Mouse (Mus musculus): ENCODE data around the gene Cntn3. TPM values are rescaled to one million over a fixed set of nuclear protein-coding genes. Genes with fewer than 3 reads are reported as not detected.

Gene Cntn3
- polyA plus RNA-seq, 1 experiment from 2014 or later: 2.2 TPM

GRCm38 (mm10) chr6:102170913-102171312 lies 402.0 kb downstream of the Cntn3 start:
- no peaks in the 10 kb centered on the region for H3K9me3 ChIP-seq
- no peaks in the 10 kb centered on the region for H3K4me1 ChIP-seq
- H3K27me3 ChIP-seq: no peaks in the 10 kb centered on the region
- H3K36me3 ChIP-seq: no peaks in the 10 kb centered on the region
- no peak overlapping the region for H3K27ac ChIP-seq
- no peak for ATAC-seq (ENCODE audit: insufficient number of reproducible peaks, low FRiP score, low TSS enrichment, low read depth)
- no peak overlapping the region for H3K9ac ChIP-seq
- no peak overlapping the region for H3K4me2 ChIP-seq
- no peak overlapping the region for H3K4me3 ChIP-seq
- WGBS: 34% methylated on average over 6 of the region's 6 CpGs

DNA sequence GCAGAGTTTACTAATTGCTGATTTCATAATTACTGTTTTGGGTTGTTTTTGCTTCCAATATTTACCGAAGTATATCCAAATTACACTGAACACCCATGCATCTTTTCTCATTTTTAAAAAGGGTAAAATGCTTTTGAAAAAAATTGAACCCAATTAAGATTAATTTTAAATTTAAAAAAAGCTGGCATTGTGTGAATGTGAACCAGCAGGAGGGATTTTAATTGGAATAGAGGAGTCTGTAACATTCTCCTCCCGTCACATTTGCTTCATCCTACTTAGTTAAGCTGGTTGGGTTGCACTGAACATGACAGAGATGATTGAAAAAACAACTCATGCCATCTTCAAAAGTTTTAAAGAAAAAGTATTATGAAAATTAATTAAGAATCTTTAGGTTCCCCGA lies 411.7 kb downstream of the Cntn3 start:
- Histone ChIP-seq H3K27ac (no peak overlapping the region), H3K36me3 (no peaks in the 10 kb centered on the region), H3K4me2 (no peak overlapping the region), H3K9me3 (no peaks in the 10 kb centered on the region), H3K27me3 (no peaks in the 10 kb centered on the region), H3K9ac (no peak overlapping the region), H3K4me1 (no peaks in the 10 kb centered on the region), H3K4me3 (no peak overlapping the region)
- 80% methylated on average over 3 of the region's 3 CpGs for WGBS
- no peak for ATAC-seq (ENCODE audit: insufficient number of reproducible peaks, low FRiP score, low TSS enrichment, low read depth)

DNA sequence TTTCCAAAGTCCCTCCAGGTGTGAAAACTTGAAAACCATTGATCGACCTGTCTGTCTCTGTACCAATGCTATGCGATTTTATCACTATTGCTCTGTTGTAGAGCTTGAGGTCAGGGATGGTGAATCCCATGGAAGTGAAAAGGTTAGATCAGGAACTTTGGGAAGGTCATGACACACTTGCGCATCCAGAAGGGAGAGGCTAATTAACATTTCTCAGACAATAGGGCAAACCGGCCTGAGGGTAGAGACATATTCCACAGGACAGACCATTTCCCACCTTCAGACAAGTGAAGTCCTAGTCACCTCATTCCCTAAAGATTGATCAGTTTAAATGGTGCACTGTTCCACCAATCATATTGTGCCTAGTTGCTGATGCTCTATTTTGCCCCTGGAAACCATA lies 451.2 kb downstream of the Cntn3 start:
- WGBS: 90% methylated on average over 4 of the region's 4 CpGs
- Histone ChIP-seq H3K27me3 (no peaks in the 10 kb centered on the region), H3K4me2 (no peak overlapping the region), H3K9ac (no peak overlapping the region), H3K27ac (no peak overlapping the region), H3K4me3 (no peak overlapping the region), H3K9me3 (no peaks in the 10 kb centered on the region), H3K36me3 (no peaks in the 10 kb centered on the region), H3K4me1 (no peaks in the 10 kb centered on the region)
- ATAC-seq (ENCODE audit: insufficient number of reproducible peaks, low FRiP score, low TSS enrichment, low read depth): no peak

DNA sequence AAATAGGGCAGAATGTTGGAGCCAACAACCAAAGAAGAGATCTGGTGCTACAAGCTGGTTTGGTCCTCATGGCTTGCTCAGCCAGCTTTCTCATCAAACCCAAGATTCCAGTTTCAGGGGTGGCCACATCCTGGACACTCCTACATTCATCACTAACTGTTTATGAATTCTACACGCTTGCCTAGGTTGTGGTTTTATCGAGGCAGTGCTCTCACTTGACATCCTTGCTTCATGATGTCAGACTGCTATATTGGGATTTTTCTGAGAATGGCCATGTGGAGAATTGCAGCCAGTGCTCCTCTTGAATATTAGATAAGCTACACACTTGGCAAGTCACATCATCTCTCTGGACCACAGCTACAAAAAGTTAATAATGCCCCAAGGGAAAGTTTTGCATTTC lies 452.9 kb downstream of the Cntn3 start:
- Histone ChIP-seq H3K36me3 (no peaks in the 10 kb centered on the region), H3K9me3 (no peaks in the 10 kb centered on the region), H3K9ac (no peak overlapping the region), H3K27ac (no peak overlapping the region), H3K4me2 (no peak overlapping the region), H3K4me1 (no peaks in the 10 kb centered on the region), H3K27me3 (no peaks in the 10 kb centered on the region), H3K4me3 (no peak overlapping the region)
- WGBS: 72% methylated on average over 2 of the region's 2 CpGs
- ATAC-seq (ENCODE audit: insufficient number of reproducible peaks, low FRiP score, low TSS enrichment, low read depth): no peak

DNA sequence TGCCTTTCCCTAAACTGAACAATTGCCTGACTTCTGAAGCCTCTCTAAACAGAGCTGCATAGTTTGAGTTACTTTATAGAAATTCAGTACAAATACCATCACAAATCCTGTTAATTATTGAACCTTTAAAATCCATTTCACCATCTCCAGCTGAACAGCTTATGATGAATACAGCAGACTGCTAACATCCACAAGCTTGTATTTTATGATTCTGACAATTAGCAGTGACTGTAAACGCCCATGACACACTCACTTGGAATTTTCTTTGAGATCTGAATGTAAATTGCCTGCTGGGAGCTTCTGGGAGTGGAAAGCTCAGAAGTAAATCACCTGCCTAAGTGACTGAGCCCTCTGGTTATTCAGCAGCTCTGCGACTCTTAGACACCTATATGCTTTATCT lies 459.3 kb downstream of the Cntn3 start:
- Histone ChIP-seq H3K9me3 (no peaks in the 10 kb centered on the region), H3K4me1 (no peaks in the 10 kb centered on the region), H3K27me3 (no peaks in the 10 kb centered on the region), H3K4me3 (no peak overlapping the region), H3K36me3 (no peaks in the 10 kb centered on the region), H3K4me2 (no peak overlapping the region), H3K9ac (no peak overlapping the region), H3K27ac (no peak overlapping the region)
- ATAC-seq (ENCODE audit: insufficient number of reproducible peaks, low FRiP score, low TSS enrichment, low read depth): no peak
- WGBS: 38% methylated on average over 2 of the region's 2 CpGs

Measured in limb, embryonic 15.5 days (tissue).